Mouse (Mus musculus) embryo, embryonic 9.5 days (tissue): ENCODE measurements around the gene Fgf12.

Experiments
- DNase-seq: peaks from one replicate; pipeline ENCODE4 v3.0.0-alpha.2; 2017; ENCODE audit errors: extremely low spot score

Fgf12 gene

GRCm38 (mm10) chr16:28610940-28611339 is 141.9 kb downstream of the Fgf12 start:
- DNase-seq: peak; percentile 64

DNA sequence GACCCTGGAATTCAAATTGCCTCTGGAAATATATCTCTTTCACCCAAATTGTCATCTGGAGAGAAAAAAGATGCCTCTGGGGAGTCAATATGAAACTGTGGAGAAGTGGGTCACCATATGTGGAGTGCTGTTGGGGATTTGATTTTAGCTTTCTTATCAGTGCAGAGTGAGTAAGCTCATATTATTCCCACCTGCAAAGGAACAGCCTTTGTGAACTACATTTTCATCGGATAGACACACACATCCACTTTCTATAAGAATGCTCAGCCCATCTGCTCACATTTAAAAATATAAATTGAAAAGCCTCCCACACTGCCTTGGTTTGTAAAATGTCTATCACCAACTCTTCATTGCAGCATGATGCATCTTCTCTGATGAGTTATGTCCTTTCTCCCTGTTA is 149.7 kb downstream of the Fgf12 start:
- no peak for DNase-seq

DNA sequence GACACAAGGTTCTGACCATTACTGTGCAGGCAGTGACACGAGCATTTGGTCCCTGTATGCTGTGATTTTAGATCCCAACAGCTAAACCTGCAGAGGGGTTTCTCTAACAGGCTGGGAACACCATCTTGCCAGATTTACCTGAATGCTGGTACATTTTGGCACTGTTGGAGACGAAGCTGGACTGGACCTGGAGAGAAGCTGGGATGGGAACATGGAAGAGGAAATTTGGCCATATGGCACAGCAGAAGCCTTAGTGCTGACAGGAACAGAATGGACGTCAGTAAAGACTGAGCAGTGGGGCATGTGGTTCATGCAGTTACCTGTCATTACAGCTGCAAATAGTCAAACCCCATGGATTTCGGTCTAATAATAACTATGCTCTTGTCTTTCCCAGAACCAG is 151.1 kb downstream of the Fgf12 start:
- no peak for DNase-seq

DNA sequence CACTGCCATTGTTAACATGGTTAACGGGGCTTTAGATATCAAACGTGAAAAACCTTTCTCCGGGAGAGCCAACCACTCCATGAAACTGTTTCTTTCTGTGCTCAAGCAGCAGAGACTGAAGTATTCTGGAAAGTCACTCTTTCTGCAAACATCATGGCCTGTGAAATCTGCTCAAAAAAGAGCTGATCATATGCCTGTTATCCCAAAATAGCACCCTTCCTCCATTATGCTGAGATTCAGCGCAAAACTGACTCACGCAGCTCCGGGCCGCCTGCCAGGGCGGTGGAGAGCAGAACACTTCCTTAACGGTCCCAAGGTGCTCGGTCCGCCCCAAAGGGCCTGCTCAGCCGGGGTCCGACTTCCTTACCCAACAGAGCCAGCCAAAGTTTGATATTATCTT is 156.8 kb downstream of the Fgf12 start:
- no peak for DNase-seq

DNA sequence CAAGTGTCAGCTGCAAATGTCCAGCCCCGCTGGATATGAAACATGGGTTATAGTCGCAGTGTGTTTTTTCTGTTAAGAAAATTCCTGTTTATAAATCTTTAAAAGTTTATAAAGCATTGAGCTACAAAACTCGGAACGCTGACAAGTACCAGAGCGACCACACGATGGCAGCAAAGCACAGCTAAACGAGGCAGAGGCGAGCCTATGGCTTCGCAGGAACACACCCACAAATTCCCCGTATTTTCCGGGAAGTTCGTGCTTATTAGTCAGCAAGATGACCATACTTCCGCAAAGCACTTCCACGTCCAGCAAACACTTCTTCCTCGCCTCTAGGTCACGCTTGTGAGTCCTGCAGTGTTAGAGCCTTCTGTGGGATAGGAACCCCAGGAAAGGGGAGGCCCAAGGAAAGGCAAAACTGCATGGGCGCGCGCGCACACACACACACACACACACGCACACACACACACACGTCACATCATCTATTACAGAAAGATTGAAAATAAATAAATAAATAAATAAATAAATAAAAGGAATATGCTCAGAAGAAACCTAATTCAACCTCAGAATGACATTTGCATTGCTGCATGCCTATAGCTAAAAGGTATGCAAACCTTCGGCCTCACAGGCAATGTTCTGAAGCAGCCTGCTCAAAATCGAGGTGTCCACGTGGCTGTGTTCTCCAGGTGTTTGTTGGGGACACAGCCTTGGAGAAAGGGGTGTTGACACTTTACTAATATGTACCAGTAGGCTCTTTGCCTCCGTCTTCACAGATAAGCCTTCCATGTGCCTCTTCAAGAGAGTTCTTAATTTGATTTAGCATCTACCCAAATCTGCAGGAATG is 159.6 kb downstream of the Fgf12 start:
- peak; percentile 68 for DNase-seq

GRCm38 (mm10) chr16:28592466-28592865 is 160.4 kb downstream of the Fgf12 start:
- no peak for DNase-seq

GRCm38 (mm10) chr16:28591583-28591982 is 161.3 kb downstream of the Fgf12 start:
- DNase-seq: no peak

DNA sequence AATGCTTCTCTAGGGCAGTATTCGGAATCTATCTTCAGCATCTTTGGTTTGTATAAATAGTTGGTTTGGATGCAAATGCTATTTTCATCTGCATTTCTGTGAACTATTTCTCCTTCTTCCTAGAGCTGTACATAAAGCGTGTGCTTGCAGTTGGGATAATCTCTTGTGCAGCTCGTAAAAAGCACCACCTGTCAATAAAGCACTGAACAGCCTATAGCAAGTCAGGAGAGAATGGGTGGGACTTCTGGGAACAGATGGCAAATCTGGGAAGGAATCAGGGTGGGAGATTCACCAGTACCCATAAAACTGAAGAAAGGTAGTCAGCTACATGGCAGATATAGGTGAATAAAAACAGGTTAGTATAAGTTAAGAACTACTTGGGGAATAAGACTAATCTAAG is 180.7 kb downstream of the Fgf12 start:
- no peak for DNase-seq

GRCm38 (mm10) chr16:28564716-28565217 is 188.1 kb downstream of the Fgf12 start:
- DNase-seq: no peak

GRCm38 (mm10) chr16:28564075-28564715 is 188.7 kb downstream of the Fgf12 start:
- DNase-seq: peak; percentile 74

- DNase-seq: no peak
Observed at GRCm38 (mm10) chr16:28562847-28563246, 190.0 kb downstream of the Fgf12 start.

DNA sequence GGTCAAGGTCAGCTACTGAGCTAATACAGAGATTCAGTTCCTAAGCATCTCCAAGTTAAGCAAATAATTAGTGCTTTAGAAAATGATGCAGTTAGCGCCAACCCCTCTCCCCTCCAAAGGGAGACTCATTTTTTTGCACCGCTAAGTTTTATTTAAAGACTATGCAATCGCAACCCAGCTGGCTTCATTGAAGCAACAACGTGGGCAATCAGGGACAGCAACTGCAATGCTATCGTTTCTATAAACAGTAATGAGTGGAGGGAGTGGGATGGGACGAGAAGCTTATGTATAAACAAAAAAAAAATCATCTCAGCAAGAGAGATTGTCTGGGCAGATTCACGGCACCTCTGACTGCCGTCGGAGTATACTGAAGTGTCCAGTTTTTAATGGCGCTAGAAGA is 197.6 kb downstream of the Fgf12 start:
- DNase-seq: no peak

DNA sequence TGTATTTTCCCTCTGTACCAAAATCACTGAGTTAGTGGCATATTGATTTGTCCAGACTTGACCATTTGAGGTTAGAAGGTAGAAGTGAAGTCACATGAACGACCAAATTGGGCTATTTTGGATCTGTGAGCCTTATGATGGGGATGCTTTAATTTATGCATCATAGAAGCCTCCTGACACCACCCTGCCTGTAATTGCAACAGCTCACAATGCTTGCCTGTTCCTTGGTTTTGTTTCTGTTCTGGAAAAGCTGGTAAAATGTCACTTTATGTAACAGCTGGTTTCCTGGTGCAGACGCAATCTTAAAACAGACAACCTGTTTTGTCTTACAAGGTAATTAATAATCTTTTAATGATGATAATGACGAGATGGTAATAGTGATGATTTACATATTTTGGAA is 213.4 kb downstream of the Fgf12 start:
- no peak for DNase-seq

DNA sequence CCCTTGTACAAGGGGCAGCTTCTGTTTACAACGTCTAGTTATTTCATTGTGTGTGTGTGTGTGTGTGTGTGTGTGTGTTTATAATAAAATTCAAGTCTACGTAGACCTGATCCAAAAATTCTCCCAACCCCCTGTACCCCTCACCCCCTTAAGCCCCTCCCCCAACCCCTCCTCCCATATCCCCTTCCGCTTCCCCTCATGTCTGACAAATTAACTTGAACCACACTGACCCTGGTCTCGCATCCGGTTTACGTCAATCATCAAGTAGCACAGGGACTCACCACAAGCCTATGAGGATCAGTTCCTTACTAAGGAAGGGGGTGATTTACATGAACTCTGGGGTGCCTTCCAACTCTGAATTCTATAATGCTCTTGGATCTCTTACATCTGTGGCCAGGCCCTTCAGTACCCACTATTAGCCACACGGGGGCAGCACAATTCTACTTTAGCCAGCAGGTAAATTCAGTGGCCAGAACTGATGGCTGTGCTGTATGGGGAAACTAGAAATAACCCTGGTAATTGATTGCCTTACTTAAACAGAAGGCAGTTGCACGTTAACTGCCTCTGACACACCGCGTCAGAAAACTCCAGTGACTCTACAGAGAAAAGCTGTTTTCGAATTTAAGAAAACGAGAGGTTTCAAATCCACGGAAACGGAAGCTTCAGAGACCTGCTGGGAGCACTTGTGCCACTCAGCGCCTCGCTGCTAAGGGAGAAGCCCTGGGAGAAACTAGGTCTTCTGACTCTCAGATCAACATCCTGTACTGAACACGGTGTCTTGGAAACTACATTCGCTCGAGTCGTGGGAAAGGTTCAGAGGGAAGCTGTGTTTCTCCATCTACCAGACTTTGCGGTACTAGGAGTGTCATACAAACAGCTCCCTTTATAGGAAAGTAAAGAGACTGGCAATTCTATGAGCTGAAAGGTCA is 235.0 kb downstream of the Fgf12 start:
- peak; percentile 73 for DNase-seq

DNA sequence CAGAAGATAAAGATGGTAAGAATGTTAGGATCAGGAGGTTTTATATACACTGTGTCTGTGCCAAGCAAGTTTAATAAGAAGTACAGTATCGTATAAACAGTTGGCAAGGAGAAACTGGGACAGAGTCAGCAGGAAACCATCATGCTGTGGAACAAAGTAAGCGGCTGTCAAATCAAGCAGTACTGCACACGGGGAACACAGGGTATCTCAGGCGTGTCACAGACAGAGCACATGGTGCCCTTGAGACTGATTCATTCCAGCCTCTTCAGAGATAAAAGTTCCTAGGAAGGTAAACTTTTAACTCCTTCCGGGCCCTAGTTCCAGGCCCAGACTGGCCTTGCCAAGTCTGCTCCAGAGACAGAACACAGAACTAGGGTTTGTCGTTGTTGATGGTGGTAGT is 240.4 kb downstream of the Fgf12 start:
- DNase-seq: no peak

- no peak for DNase-seq
Observed at GRCm38 (mm10) chr16:28511413-28511812, 241.5 kb downstream of the Fgf12 start.

- no peak for DNase-seq
Observed at GRCm38 (mm10) chr16:28497971-28498607, 254.8 kb downstream of the Fgf12 start.

- DNase-seq: no peak
Observed at GRCm38 (mm10) chr16:28491711-28492110, 261.2 kb downstream of the Fgf12 start.

DNA sequence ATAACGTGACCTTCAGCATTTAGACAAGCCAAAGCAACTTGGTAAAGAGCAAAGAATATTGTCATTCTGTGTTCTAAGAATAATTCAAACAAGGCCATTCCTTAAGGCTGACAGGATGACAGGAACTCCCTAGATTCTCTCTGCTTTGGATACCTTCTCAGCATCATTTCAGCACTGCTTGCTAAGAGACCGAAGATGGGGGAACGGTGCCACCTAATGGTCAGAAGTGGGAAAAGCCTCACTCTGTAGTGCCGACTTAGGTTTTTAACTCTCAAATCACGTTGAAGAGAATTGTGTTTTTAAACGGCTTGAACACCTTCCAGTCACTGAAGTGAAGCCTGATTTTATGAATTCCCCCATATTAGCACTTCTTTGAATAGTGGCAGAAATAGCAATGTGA is 262.4 kb downstream of the Fgf12 start:
- DNase-seq: peak; percentile 72

DNA sequence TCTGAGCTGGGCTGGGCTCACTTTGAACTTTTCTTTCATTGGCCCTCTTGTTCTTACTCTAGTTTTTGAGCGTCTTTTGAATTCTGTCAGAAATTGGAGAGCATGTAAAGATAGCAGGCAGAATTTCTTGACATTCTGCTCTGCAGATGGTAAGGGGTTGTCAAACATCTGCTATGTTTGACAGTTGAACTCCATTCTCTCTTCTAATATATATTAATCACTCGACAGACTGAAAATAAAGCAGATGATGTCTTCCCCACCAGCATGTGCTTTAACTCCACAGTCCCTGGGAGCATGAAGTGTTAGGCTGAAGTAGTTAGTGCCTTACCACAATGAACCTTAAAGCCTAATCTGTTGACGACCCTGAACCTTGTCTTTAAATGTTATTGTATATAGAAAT is 267.9 kb downstream of the Fgf12 start:
- no peak for DNase-seq

GRCm38 (mm10) chr16:28479022-28479421 is 273.8 kb downstream of the Fgf12 start:
- no peak for DNase-seq

DNA sequence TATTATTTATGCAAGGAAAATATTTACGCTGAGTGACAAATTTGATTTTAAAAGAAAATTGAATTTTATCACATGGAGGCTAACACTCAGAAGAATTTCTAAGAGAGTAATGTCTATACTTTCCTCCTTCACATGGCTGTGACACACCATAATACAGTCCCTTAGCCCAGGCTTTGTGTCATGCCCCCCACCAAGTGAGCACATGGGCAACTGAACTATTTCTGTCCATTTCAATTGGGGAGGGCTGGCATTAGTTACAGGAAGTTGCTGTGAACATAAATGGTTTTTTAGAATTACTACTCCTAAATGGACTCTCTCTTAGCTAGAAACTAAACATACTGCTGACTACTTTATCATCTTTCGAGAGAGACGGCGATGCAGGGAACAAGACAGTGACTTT is 276.2 kb downstream of the Fgf12 start:
- no peak for DNase-seq
